Mouse (Mus musculus) kidney, embryonic 16.5 days (tissue): ENCODE measurements at regions not wholly inside any gene's neighbourhood (a gene's known extent, or its start where the extent isn't known, plus 50 kb on each side); places are given as distances from the start of the nearest gene placed in this dataset.

Source experiments
- ATAC-seq: fragments of 200-750 bp; cut with Nextera tagmentation; 2 replicates; pipeline ENCODE4 v1.8.0; 2017; ENCODE audit warnings: moderate TSS enrichment; ENCODE audit not compliant: low FRiP score, low TSS enrichment
- H3K27ac ChIP-seq: fragments of 300-500 bp; sonication (generic); 2 replicates; pipeline ENCODE4 v1.5.1; 2014; ENCODE audit warnings: low read length
- H3K27me3 ChIP-seq: fragments of 300-500 bp; sonication (generic); 2 replicates; pipeline ENCODE4 v1.6.1; 2014; ENCODE audit warnings: low read length, control low read depth, mixed read lengths; ENCODE audit not compliant: insufficient read depth
- H3K36me3 ChIP-seq: fragments of 300-500 bp; sonication (generic); 2 replicates; pipeline ENCODE4 v1.6.1; 2014; ENCODE audit warnings: low read length, control low read depth, mixed read lengths; ENCODE audit not compliant: insufficient read depth
- H3K4me1 ChIP-seq: fragments of 300-500 bp; sonication (generic); 2 replicates; pipeline ENCODE4 v1.6.1; 2014; ENCODE audit warnings: low read length, control low read depth, mixed read lengths; ENCODE audit not compliant: insufficient read depth
- H3K4me2 ChIP-seq: fragments of 300-500 bp; sonication (generic); replicated peaks from 2 replicates; pipeline ENCODE4 v1.6.1; 2014; ENCODE audit warnings: low read depth, low read length
- H3K4me3 ChIP-seq: fragments of 300-500 bp; sonication (generic); 2 replicates; pipeline ENCODE4 v1.5.1; 2014; ENCODE audit warnings: mild to moderate bottlenecking, low read length
- H3K9ac ChIP-seq: fragments of 300-500 bp; sonication (generic); replicated peaks from 2 replicates; pipeline ENCODE4 v1.6.1; 2014; ENCODE audit warnings: low read length
- H3K9me3 ChIP-seq: fragments of 300-500 bp; sonication (generic); 2 replicates; pipeline ENCODE4 v1.6.1; 2016; ENCODE audit warnings: low read length, control low read depth
- WGBS: fragments of 180-500 bp; shearing (Covaris S2); extraction: QIAGEN DNeasy Blood & Tissue Kit; methylation state at CpG from one replicate; pipeline ENCODE4 v1.1.7; 2014; 5-methylcytosine and 5-hydroxymethylcytosine counted together

DNA sequence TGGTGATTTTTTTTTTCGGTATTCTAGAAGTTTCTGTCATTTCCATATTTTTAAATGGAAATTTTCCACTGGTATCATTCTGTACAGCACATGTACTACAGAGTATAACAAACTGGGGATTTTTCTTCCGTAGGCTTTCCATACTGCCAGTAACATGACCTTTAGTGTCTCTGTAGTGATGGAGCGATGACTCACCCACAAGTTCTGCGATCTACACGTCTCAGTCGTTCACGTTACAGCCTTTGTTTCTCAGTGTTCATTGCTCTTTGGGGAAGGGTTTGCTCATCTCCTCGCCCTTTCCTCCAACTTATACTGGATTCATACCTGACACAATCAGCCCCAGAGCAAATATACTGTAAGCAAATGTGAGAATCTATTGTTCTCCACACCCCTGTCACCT, 57.8 kb upstream of the Tars start:
- Histone ChIP-seq H3K9me3 (no peaks in the 10 kb centered on the region; the same call in 1 of the 2 replicates), H3K9ac (no peak overlapping the region), H3K36me3 (no peaks in the 10 kb centered on the region), H3K4me1 (no peaks in the 10 kb centered on the region), H3K27ac (no peak overlapping the region), H3K4me2 (no peak overlapping the region), H3K4me3 (no peak overlapping the region), H3K27me3 (no peaks in the 10 kb centered on the region)
- WGBS = 80% methylated on average over 8 of the region's 8 CpGs
- no peak for ATAC-seq

DNA sequence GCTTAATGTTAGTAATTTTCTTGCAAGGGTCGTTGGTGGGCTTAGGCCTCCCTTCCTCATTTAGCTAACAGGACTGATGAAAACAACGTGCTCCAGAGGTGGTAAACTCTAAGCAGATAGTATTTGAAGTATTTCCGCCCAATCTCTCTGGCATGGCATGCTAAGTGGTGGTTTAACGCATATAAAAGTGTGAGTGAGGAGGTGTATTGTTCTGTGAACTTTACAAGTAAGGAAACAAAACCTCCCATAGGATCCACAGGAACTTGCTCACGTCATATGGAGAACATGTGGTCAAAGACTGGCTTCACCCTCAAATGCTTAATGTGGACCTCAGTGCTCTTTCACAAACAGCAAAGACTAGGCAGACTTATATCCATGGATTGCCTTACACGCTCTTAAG, 56.5 kb upstream of the Tars start:
- H3K36me3 ChIP-seq = no peaks in the 10 kb centered on the region
- no peak overlapping the region for H3K27ac ChIP-seq
- 74% methylated on average over 6 of the region's 6 CpGs for WGBS
- ATAC-seq = no peak
- H3K27me3 ChIP-seq = no peaks in the 10 kb centered on the region
- no peak overlapping the region for H3K4me3 ChIP-seq
- no peaks in the 10 kb centered on the region; the same call in 1 of the 2 replicates for H3K9me3 ChIP-seq
- no peak overlapping the region for H3K9ac ChIP-seq
- no peak overlapping the region for H3K4me2 ChIP-seq
- H3K4me1 ChIP-seq = no peaks in the 10 kb centered on the region

DNA sequence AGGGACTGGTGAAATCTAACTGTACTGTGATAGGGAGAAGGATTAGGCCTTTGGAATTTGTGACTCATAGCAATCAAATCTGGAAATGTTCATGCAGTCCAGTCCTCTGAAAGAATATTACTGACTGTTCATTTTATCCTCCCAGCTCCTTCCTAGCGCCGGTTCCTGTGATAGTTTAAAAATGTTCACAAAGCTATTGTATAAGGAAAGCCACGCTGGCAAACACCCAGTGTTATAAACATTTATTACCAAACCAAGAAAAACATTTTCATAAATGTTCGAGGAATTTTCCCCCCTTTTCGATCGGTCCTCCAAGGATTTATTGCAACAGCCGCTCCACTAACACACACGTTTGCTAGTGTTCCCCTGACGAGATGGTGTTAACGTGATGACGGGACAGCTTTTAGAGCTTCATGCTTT, 55.9 kb upstream of the Tars start:
- H3K9me3 ChIP-seq = no peaks in the 10 kb centered on the region; the same call in 1 of the 2 replicates
- no peaks in the 10 kb centered on the region for H3K4me1 ChIP-seq
- WGBS = 68% methylated on average over 11 of the region's 11 CpGs
- no peak overlapping the region for H3K27ac ChIP-seq
- no peak for ATAC-seq
- H3K27me3 ChIP-seq = no peaks in the 10 kb centered on the region
- no peaks in the 10 kb centered on the region for H3K36me3 ChIP-seq
- H3K9ac ChIP-seq = no peak overlapping the region
- no peak overlapping the region for H3K4me2 ChIP-seq
- H3K4me3 ChIP-seq = no peak overlapping the region

DNA sequence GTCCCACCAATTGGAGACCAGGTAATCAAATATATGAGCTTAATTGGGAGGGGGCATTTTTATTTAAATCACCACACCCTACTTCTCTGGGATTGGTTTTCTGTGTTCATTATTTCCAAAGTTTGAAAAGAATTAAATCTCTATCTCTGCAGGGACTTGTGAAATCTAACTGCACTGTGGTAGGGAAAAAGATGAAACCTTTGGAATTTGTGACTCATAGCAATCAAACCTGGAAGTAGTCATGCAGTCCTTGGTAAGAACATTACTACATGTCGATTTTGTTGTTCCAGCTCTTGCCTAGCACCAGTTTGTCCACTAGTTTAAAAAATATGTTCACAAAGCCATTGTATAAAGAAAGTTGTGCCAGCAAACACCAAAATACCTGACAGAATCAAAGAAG, 54.5 kb upstream of the Tars start:
- no peak overlapping the region for H3K4me2 ChIP-seq
- ATAC-seq = no peak
- WGBS = 83% methylated on average over 1 of the region's 1 CpGs

DNA sequence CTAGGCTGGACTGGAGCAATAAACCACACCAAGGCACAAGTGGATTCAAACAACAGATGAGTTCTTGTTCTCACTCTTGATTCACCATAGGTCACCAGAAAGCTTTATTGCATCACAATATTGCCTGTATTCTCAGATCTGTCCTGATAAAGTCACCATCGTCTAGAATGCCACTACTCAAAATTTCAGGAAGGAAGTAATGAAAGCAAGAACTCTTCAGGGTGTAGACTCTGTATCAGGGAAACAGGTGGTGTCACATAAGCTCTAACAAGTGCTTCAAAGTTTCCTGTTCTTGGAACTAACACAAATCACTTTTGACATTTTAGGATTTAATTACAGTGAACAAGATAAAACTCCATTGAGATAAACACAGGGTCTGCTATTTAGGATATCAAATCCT, 52.2 kb upstream of the Tars start:
- 71% methylated on average over 1 of the region's 1 CpGs for WGBS
- no peak overlapping the region for H3K4me2 ChIP-seq
- H3K36me3 ChIP-seq = no peaks in the 10 kb centered on the region
- H3K27ac ChIP-seq = no peak overlapping the region
- H3K9me3 ChIP-seq = no peaks in the 10 kb centered on the region; the same call in 1 of the 2 replicates
- no peak overlapping the region for H3K9ac ChIP-seq
- no peak for ATAC-seq
- no peaks in the 10 kb centered on the region for H3K4me1 ChIP-seq
- H3K27me3 ChIP-seq = no peaks in the 10 kb centered on the region
- H3K4me3 ChIP-seq = no peak overlapping the region

More for the DNA sequence above, 54.5 kb upstream of the Tars start:
- H3K4me1 ChIP-seq = no peaks in the 10 kb centered on the region
- H3K27me3 ChIP-seq = no peaks in the 10 kb centered on the region
- H3K9ac ChIP-seq = no peak overlapping the region
- H3K9me3 ChIP-seq = no peaks in the 10 kb centered on the region; the same call in 1 of the 2 replicates
- H3K4me3 ChIP-seq = no peak overlapping the region
- H3K36me3 ChIP-seq = no peaks in the 10 kb centered on the region
- no peak overlapping the region for H3K27ac ChIP-seq
